Mouse (Mus musculus): ENCODE results near the gene Samd4.

Gene Samd4

DNA sequence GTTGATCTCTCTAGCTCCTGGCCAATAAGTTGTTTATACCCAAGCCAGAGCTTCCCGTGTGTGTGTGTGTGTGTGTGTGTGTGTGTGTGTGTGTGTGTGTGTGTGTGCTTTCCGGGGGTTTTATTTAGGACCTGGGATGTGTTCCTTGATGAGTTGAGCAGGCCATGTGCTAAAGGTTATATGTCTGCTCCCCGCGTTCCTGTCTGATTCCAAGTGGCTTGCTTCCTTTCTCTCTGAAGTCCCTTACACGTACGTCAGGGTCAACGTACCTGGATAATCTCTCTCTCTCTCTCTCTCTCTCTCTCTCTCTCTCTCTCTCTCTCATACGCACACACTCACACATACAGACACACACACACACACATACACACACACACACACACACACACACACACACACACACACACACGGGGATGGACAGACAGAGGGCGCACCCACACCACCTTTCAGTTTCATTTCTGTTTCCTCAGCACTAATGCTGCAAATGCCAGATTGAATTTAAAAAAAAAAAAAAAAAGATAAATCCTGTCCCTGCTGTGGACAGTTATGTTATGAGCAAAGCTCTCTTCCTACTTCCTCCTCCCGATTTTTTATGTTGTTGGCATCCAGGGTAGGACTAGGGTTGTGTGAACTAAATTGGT lies 117.6 kb downstream of the Samd4 start:
- DNase-seq (ENCODE audit: low read depth, low spot score), result peak; percentile 65

GRCm38 (mm10) chr14:47000786-47001761 lies 118.4 kb downstream of the Samd4 start:
- no peak for DNase-seq (ENCODE audit: low read depth, low spot score)

DNA sequence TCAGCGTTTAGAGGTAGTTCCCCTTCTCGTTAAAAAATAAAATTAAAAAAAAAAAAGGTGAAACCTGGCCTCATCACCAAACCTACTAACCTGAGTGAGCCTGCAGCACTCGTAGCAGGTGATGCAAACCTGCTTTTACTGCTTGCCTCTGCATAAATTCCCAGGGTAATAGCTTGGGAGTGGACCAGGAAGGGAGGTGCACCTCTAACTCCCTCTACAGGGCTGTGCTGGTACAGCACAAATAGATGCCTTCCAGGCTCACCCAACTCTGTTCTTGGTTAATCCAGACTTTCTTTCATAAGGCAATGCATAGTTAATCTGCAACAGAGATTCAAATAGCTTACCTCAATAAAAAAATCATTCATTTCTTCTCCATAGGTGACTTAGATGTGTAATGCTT lies 121.5 kb downstream of the Samd4 start:
- DNase-seq (ENCODE audit: low read depth, low spot score), result peak; percentile 19

DNA sequence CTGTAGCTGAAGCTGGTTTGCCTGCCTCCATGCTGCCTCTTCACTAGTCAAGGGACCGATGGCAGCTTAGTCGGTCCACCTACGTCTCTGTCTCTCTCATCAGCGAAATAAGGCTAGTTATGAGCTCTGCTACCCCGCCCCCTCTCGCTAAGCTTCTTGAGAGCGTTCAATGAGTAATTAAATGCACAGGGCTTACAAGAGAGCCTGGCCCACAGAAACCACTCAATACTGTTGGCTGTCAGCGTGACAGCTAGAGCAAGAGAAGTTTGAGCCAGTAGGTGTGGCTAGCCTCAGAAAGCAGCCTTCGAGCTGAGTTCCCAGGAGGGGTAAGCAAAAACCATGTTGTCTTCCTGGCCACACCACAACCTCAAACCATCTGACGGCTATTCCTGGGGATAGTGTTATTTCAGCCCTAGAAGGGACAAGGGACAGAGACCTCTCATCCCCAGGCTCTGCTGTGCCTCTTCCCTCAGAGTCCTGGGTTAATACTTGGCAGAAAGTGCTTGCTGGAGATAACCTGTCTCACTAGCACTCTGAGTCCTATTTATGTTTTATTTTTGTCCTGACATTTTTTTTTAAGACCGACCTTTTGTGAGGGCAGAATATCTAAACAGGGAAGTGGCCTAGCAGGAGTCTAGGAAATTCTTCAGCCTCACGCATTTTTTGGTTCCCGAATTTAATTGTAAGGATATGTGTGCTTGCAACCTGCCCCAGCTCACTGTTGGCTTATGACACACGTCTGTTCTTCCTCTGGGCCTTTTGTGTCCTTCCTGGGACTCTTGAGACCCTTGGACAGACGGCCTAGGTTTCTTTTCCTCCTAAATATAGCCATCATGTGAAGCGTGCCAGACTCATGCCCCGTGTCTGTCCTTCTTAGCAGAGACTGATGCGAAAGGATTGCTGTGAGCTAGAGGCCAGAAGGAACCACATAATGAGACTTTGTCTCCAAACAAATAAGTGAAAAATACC lies 128.8 kb downstream of the Samd4 start:
- no peak for DNase-seq (ENCODE audit: low read depth, low spot score)

GRCm38 (mm10) chr14:47015618-47016017 lies 133.0 kb downstream of the Samd4 start:
- no peak for DNase-seq (ENCODE audit: low read depth, low spot score)

DNA sequence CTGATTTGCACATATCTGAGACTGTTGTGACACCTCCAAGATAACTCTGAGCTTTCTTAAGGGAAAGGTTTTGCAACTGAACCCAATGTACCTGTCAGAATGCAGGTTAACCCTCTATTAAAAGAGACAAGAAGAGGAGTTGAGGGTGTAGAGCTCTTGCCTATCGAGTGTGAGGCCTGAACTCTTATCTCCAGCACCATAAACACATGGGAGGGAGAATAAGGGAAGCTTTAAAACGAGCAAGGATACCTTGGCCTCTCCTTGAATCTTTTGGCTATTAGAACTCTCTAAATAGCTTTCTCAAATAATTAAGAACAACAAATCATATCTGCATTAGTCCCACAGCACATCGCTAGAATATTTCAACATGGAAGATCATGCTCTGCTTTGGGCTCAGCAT lies 135.0 kb downstream of the Samd4 start:
- no peak for DNase-seq (ENCODE audit: low read depth, low spot score)

DNA sequence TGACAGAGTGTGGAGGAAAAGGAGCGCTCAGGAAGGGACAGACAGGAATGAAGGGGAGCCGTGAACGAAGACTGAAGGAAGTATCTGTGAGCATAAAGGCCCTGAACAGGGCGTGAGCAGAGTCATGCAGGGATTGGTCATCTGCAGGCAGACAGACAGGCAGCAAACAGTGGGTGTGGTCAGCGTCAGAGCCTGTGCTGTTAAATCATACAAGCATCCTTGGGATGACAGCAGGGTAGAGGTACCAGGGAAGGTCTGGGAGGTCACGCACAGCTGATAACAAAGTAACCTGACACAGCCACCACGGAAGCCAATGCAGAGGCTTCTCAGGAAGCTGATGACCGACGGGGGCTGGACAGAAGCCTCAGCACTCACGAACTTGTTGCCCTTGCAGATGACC lies 138.2 kb downstream of the Samd4 start:
- DNase-seq (ENCODE audit: low read depth, low spot score), result no peak

DNA sequence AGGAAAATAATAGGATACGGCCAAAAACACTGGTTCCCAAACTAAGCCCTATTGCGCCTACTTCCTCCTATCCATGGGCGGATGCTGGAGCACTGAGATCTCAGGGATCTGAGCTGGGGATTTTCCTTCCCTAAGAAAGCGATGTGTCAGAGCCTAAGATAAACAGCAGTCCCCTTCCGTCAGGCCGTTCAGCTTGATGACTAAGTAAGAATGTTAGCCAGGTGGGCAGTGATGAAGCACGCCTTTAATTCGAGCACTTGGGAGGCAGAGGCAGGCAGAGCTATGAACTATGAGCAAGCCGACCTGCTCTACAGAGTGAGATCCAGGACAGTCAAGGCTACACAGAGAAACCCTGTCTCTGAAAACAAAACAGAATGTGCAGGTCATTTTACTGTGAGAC lies 140.9 kb downstream of the Samd4 start:
- DNase-seq (ENCODE audit: low read depth, low spot score), result no peak

GRCm38 (mm10) chr14:47027431-47028118 lies 144.9 kb downstream of the Samd4 start:
- no peak for DNase-seq (ENCODE audit: low read depth, low spot score)

DNA sequence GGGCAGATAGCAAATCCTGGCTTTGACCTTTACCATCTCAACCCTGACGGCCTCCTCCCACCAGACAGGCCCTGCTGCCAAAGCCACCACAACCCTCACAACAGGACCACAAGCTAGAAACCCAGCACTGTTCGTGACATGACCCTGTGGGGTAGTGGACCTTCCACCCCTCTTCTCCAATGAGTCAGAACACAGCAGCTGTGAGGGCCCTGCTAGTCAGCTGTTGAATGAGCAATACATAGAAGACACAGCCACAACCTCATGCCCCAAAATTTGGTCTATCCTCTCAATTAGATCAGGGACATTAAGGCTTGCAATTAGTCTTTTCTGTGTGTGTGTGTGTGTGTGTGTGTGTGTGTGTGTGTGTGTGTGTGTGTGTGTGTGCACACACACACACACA lies 148.9 kb downstream of the Samd4 start:
- DNase-seq (ENCODE audit: low read depth, low spot score), result no peak

DNA sequence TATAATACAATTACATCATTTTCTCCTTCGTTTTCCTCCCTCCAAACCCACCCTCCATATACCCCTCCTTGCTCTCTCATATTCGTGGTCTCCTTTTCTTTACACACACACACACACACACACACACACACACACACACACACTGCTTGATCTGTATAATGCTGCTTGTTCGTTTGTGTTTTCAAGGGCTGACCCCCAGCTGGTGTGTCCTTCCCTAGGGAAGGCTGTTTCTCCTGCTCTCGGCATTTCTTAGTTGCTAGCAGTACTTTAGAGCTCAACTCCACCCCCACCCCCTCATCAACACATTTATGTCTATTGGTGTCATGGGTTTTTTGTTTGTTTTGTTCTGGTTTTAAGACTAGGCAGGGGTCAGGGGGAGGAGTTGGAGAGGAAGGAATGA lies 149.5 kb downstream of the Samd4 start:
- DNase-seq (ENCODE audit: low read depth, low spot score), result no peak

GRCm38 (mm10) chr14:47033423-47033822 lies 150.8 kb downstream of the Samd4 start:
- DNase-seq (ENCODE audit: low read depth, low spot score), result no peak

DNA sequence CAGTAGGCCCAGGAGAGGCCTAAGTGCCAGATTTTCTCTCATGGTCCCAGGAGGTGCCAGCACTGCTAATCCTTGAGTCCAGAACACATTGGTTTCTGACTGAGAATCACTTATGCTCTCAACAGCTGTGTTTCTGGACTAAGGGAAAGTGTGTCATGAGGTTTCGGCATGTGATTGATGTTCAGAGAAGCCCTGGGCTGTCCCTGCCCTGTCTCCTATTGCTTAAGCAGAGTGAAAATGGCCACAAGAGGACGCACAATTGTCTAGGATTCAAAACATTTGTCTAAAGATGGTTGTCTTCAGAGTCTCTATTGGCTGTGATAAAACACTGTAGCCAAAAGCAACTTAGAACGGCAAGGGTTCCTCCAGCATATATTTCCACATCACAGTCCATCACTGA lies 159.0 kb downstream of the Samd4 start:
- DNase-seq (ENCODE audit: low read depth, low spot score), result no peak

DNA sequence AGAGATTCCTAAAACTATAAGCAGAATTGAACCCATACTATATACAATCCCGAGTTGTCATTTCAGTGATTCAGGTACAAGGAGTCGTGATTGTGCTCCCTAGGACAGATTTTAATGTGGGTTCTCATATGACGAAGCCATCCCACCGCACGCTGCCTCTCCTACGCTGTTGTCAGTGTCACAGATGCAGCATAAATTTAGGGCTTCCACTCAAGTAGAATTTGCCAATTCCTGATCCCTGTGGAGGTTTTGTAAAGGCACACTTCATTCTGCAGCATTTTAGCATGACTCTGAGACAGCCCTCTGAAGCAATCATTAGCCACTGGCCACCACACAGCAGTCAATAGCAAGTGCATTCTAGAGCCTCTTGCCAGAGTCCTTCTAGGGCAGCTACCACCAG lies 166.4 kb downstream of the Samd4 start:
- DNase-seq (ENCODE audit: low read depth, low spot score), result no peak

GRCm38 (mm10) chr14:47051743-47052610 lies 169.3 kb downstream of the Samd4 start:
- no peak for DNase-seq (ENCODE audit: low read depth, low spot score)

DNA sequence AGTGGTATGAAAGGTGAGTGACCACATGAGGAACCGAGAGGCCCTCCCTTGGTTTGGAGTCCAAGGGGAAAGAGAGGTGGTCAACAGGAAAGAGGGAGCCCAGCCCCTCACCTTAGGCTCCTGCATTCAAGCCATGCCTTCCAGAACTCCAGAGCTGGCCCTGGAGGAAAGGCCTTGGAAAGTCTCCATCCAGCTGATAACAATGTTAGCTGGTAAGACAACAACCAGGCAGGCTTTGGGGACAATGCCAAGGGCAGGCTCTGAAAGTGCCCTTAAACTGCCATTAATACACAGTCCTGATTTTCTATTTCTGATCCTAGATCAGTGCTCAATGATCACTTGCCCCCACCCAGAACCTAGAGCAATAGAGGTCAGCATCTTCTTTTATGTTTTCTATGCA lies 170.4 kb downstream of the Samd4 start:
- DNase-seq (ENCODE audit: low read depth, low spot score), result no peak

DNA sequence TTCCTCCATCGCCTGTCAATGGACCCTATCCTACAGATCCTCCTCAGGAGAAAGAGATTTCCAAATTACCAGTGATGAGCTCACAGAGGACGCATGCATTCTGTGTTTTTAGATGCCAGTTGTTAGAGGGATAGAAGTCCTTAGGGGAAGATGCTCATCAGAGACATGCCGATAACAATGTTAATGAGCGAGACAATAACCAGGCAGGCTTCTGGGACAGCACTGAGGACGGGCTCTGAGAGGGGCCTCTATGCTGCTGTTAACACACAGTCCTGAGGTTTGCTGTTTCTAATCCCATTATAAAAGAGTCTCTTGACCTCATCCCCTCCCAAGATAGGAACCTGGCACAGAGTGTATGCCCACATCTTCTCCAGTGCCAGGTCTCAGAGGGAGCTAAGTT lies 171.2 kb downstream of the Samd4 start:
- no peak for DNase-seq (ENCODE audit: low read depth, low spot score)

- no peak for DNase-seq (ENCODE audit: low read depth, low spot score)
These were observed 176.3 kb downstream of the Samd4 start for GRCm38 (mm10) chr14:47058969-47059368.

- no peak for DNase-seq (ENCODE audit: low read depth, low spot score)
These were observed 182.4 kb downstream of the Samd4 start for GRCm38 (mm10) chr14:47065067-47065466.

GRCm38 (mm10) chr14:47066901-47067300 lies 184.2 kb downstream of the Samd4 start:
- no peak for DNase-seq (ENCODE audit: low read depth, low spot score)

Data from A20 (cell line).